Mouse (Mus musculus) layer of hippocampus, postnatal 36 days (tissue): ENCODE measurements around the gene Grpel1. TPM values are rescaled to one million over a fixed set of nuclear protein-coding genes. Genes with fewer than 3 reads are reported as not detected.

Experiments used
- DNase-seq, 2 experiments: peaks; one replicate each; pipeline ENCODE4 v3.0.0; 2022
- total RNA-seq, 2 experiments: library from RNA; stranded (reverse); gene quantifications; 2 replicates each; pipeline ENCODE4 v1.2.3; 2021

Gene Grpel1
- total RNA-seq = 10 to 100 TPM; 21.6 to 22.8 TPM

DNA sequence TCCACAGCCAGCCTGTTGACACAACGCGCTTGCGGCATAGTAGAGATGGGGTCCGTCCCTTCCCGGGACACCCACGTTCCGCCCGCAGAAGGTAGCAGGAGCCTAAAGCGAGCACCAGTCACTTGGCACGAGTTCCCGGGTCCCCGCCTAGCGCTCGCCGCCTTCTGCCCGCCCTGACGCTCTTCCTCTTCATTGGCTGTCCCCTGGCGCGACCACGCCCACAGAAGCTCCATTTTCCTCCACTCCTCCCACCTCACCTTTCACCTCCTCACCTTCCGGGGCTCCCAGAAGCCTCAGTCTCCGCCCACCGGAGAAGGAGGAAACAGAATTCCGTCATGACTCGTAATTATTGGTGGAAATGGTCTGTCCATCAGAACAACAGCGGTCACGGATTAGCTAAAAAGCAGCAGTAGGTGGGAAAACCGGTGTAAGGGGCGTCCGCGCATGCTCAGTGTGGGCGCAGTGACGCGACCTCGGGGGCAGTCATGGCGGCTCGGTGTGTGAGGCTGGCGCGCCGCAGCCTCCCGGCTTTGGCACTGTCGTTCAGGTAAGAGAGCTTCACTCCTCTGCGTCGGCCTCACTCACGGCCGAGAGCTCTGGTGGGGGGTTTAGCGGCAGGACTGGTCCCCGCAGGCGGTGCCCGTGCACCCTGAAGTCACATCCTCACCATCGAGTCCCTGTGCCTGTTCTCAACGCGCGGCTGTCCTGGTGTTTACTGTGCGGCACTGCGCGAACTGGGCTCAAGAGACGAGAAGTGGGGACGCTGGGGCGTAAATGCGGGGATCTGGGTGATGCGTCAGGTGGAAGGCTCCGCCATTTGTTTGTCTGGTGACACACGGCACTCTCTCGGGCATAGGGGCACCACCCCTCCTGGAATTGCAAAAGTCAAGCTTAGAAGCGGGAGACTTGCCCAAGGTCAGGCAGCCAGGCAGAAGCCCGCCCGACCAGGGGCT lies at the start of gene Grpel1:
Gene Grpel1, plus strand, starts transcription at position 290 of the 953 bp plus-strand sequence.
- DNase-seq = peak; percentile 97 to 98

DNA sequence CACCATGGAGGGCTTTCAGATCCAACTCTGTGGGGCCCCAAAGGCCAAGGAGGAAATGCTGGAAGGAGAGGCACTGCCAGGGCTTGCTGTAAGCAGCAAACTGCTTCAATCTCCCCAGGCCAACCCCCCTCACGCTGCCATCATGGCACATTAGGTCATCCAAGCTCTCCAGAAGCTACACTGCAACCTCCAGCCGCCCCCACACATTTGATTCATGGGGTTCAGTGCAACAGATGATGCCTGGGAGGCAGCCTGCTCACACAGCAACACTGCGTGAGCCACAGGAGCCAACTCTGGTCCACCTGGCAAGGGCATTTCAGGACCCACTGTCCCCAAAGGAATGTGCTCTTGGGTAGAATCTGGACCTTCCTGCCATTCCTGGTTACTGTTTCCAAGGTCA lies 44.9 kb upstream of the Grpel1 start:
- DNase-seq = no peak

DNA sequence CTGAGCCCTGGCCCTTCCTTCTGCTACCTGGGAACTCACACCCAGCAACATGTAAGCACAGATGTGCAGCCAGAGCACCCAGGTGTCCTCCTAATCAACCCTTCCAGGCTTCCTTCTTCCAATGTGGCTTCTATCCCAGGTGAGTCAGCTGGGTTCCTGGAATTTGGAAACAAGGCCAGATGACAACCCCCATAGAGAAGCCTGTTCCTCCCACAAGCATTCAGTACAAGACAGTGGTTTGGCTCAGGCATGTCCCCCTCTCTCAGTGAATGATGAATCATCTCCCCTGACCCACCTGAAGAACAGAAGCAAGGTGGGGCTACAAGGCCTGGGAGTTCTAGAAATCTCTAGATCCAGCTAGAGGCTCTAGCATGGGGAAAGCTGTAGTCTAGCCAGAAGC lies 42.1 kb upstream of the Grpel1 start:
- DNase-seq = no peak

DNA sequence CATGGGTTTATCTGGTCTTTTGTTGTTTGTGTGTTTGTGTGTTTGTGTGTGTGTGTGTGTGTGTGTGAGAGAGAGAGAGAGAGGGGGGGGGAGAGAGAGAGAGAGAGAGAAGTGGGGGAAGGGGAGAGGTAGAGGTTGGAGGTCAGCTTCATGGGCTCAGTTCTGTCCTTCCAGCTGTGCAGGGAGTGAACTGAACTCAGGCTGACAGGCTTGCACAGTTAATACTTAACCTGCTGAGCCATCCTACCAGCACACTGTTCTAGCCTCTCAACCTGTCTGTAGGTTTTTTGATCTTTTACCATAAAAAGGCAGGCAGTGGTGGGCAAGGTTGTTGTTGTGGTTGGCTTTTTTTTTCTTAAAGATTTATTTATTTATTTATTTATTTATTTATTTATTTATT lies 40.1 kb upstream of the Grpel1 start:
- no peak for DNase-seq

DNA sequence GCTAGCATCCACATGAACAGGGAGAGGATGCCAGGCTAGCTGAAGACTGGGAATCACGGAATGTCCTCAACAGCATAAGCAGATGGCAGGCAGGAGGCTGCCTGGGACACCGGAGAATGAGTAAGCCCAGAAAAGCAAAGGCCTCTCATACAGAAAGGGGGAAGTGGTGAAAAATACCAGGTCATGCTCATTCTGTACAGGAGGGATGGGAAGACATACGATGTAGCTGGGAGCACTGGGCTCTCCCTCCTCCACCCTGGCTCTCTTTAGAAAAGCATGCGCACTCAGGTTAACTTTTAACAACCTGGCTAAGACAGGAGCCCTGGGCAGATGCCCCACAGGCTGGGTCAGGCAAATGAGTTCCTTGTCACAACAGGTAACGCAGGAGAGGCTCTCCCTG lies 38.4 kb upstream of the Grpel1 start:
- peak; percentile 67 to 71 for DNase-seq

DNA sequence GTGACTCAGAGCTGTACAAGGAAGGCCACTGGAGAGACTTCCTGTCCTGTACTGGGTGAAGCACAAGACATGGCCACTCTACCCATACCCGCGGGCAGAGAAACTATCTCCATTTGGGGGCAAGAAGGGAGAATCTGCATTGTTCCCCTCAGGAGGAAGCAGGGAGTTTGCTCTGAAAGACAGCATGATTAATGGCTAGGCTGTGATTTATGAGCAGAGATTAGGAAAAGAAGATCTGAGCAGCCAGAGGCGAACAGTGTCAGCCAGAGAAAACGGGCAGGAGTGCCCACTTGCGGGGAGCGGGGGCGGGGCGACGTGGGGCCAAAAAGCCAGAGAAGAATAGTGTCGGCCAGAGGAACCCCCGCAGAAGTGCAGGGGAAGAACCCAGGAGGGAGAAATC lies 37.0 kb upstream of the Grpel1 start:
- DNase-seq = no peak

DNA sequence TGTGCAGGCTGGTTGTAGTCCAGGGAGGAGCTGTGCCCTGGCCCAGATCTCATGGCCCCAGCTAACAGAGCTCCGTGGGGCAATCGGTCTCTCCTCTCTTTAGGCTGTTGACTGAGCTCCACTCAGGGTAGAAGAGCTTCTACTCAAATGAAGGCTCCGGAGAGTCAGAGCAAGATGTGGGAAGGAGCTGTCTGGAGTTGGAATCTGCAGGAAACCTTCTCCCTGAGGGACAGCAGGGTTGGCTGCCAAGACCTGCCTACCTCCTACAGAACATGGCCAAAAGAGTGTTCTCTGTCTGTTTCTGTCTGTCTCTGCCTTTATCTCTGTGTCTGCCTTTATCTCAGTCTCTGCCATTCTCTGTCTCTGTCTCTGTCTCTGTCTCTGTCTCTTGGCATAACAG lies 35.2 kb upstream of the Grpel1 start:
- DNase-seq = no peak

DNA sequence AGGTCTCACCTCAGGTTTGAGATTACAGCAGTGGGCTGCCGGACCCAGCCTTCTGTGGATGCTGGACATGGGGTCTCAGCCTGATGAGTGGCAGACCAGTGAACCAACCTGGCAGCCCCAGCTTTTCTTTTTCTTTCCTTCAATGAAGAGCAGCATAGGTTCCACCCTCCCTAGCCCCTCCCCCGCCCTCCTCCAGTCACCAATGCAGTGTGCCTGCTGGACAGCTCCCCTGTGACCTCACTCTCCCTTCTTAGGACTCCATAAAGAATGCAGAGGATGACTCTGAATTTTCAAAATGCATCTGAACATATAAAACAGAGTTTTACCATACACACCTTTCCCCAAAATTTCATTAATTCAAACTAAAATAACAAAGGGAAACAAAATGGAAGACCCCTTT lies 33.1 kb upstream of the Grpel1 start:
- no peak for DNase-seq

DNA sequence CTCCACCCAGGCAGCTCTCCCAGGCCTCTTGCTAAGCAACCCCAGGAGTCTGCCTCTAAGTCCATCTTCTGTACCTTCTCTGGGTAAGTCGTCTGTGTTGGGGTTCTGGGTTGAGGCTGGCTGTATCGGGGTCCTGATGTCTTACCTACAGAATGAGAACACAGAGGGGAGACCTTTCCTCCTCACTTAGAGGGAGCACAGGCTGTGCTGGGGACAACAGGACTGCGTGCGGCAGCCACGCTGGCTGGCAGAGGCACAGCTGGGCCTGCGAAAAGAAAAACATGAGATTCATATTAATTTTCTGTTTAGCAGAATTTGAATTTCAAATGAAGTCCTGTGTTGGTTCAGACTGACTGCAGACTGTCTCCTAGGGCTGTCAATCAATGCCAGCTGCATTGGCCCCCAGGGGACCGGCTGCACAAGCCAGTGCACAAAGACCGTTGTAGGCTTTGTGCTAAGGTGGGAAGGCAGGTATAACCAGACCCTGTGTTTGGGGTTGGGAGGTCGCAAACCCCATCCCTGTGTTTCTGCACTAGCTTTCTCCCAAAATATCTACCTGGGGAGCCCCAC lies 30.3 kb upstream of the Grpel1 start:
- no peak for DNase-seq

DNA sequence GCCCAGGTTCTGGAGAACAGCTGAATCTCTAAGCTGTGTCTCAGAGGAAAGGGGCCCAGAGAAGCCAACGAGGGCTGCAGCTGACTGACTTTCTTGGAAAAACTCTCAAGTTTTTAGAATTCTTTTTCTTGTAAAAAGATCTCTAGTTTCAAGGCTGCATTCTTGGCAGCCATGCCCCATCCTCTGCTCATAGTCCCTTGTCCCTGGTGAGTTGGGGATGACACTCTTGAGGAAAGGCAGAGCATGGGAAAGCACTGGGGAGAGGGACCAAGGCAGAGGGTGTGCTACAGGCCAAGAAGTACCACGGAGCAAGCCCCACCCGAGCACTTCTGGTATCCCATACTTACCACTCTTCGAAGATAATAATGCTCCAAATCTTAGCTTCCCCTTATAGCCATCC lies 27.9 kb upstream of the Grpel1 start:
- no peak for DNase-seq

DNA sequence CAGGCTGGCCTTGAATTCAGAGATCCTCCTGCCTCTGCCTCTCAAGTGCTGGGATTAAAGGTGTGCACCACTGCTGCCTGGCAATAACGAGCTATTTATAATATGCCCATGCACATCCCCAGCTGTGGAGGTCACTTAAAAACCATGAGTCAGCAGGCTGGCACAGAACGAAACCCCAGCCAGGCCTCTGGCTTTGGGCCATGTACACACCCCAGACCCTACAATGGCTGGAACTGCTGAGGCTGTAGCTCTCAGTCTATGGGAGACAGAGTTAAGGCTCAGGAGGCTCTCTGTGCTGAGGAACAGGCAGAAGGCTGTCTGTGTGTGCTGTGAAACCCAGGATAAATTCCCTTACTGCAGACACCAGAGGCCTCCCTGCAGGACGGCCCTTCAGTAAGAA lies 24.1 kb upstream of the Grpel1 start:
- DNase-seq = no peak

DNA sequence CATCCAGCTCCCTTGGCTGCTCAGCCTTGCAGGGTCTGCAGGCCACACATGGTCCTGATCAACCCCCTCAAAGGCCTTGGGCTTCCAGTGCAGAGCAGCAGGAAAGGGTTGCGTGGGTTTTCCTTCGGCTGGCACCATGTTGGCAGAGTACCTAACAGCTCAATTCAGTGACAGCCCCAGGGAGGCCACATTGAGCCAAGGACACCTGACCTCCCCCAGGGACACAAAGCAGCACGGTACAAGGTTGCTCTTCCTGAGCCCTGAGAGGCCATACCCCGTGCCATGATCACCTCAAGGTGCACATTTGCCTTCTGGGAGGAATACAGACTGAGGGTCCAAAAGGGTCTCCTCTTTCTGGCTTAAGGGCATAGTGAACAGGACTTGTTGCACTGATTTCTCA lies 20.2 kb upstream of the Grpel1 start:
- no peak for DNase-seq

DNA sequence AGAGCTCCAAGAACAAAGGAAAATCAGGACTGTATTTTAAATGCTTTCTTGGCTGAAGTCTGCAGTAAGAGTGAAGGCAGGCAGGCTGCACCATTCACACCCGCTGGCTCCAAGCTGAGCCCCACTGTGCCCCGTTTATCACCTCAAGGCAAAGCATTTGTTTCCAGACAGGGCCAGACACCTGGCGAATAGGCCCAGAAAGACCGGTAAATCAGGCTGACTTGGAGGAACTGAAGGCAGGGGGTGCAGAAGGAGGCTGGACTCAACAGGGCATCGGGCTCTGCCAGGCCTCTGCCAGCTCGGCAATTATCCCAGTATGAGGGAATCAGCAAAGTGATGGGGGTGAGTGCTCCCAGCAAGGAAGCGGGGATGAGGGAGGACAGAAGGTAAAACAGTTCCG lies 19.8 kb upstream of the Grpel1 start:
- no peak for DNase-seq

DNA sequence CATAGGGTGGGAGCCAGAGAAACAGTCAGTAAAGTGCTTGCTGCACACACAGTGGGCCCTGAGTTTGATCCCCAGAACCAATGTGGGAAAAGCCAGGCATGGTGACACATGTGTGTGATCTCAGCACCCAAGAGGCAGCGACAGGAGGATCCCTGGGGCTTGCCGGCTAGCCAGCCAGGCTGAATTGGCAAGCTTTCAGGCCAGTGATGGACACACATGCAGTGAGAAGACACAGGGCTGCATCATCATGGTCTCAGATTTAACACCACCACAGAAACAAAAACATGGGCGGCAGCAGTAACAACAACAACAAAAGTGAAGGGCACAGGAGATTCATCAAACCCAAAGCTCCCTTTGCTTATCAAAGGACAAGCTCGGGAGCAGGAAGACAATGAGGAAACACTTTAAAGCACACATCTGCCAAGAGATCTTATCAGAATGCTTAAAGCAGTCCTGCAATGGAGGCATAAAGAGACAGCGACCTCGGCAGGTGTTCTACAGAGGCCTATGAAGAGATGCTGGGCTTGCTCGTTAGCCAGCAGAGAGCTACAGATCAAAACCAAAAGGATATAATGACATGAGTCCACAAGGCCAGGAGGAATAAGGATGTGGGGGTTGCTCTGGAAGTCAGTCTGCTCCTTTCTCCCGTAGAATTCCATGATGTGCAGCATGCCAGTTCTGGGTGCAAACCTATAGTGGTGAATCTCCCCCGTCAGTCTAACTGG lies 18.5 kb upstream of the Grpel1 start:
- DNase-seq = no peak

DNA sequence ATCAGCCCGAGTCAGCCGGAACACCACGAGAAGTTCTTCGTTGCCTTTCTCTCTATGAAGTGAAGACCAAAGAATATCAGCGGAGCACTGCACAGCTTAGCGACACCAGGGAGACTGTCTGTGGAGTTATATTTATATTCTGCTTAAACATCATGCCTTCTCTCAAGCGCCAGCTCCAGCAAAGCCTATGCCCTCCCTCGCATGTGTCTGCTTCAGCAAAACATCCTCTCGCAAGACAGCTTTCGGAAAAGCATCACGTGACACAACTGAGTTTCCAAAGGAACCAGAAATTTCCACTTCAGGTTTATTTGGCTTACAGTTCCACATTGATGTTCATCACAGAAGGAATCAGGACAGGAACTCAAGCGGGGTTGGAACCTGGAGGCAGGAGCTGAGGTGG lies 16.9 kb upstream of the Grpel1 start:
- DNase-seq = no peak

DNA sequence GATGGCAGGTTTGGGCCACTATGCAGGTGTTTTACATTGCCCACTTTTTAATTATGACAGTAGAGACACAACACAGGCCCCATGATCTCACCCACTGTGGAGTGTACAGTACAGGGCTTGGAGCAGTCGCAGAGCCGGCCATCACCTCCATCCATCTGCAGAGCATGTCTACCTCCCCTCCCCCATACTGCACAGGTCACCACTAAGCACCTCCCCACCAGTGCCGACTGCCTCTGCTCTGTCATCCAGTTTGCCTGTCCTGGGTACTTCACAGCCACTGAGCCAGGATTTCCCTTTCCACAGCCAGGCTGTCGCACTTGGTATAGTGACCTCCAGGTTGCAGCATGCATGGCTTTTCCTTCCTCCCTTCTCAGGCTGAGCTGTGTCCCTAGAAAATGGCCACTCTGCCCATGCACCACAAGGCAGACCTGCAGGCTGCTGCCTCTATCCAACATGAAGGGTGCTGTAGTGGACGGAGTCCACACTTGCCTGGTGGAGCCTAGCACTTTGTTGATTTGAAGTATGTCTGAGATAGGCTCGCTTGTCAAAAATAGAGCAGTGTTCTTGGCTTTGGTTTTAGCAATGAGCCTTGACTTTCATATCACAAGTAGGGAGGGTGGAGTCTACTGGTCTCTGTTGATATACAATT lies 15.0 kb upstream of the Grpel1 start:
- DNase-seq = no peak

DNA sequence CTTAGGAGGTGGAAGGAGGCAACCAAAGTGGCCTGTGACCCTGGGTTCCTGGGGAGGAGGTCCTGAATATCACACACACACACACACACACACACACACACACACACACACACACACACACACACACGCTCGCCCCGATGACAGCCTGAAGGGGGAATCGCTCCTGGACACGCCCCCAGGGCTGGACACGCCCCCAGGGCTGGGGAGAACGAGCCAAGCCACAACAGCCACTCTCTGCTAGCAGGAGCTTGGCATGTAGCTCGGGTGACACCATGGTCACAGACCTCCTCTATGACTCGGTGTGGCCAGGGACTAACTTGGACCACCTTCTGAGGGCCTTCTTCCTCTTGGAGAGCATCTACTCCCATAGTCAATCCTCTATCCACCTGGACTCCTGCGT lies 13.7 kb upstream of the Grpel1 start:
- no peak for DNase-seq

DNA sequence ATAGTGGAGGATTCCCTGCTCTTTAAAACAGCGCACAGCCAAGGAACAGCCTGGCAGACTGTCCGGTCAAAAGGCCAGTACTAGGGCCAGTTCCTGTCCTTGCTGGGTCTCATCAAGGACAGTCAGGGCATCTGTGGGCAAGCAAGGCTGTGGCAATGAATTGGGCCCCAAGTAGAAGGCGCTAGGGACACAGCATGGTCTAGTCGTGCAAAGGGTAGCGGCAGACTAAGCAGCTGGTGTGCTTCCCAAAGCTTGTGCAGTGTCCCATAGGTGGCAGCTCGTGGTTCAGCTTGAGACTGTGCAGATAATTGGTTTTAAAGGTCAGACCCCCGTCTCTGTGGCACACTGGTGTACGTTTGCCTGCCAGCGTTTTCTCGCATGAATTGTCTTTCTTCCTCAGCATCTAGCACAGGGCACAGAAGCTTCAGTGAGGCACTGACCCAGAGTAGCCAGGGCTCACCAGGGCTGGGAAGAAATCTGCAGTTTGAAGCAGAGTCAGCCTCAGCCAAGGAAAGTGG lies 12.9 kb upstream of the Grpel1 start:
- no peak for DNase-seq

DNA sequence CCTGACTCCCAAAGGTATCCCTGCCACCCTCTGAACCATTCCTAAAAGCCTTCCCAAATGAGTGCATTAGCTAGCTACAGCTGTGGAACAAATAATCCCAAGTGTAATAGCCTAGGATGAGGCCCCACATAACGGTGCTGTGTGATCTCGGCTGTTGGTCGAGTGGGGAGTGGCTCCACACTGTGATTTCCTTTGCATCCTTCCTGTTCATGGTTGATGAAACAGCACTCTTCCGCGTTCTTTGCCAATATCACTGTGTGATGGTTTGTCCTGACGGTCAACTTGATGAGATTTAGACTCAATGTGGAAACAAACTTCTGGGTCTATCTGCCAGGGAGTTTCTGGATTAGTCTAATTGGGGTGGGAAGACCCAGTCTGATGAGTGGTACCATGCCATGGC lies 12.0 kb upstream of the Grpel1 start:
- no peak for DNase-seq

DNA sequence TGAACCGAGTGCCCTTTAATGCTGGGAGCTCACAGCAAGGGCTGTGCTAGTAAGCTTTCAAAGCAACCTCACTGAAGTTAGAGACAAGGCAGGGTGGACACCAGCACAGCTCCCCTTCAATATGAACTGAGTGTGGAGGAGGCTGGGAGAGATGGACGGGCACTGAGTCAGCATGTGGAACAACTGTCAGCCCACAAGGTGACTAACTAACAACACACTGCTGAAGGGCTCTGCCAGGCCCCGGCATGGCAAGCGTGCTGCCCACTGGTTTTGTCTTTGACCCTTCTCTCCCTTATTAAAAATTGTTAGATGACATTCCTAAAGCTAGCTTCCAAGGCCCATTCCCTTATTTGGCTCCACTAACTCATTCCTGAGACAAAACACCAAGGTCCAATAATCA lies 7.1 kb upstream of the Grpel1 start:
- DNase-seq = no peak

DNA sequence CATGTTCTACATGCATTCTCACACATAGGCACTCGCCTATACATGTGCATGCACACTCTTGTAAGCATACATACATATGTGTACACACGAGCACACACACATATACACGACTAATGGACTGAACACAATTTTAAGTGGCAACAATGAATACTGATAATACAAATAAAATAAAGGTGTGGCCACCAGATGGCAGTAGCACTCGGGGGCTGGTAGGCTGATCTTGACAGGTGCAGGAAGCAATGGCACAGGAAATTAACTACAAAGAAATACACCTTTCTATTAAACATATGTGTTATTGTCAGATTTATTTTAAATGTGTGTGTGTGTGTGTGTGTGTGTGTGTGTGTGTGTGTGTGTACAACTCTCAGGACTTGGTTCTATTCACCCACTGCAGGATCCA lies 5.9 kb upstream of the Grpel1 start:
- DNase-seq = no peak

DNA sequence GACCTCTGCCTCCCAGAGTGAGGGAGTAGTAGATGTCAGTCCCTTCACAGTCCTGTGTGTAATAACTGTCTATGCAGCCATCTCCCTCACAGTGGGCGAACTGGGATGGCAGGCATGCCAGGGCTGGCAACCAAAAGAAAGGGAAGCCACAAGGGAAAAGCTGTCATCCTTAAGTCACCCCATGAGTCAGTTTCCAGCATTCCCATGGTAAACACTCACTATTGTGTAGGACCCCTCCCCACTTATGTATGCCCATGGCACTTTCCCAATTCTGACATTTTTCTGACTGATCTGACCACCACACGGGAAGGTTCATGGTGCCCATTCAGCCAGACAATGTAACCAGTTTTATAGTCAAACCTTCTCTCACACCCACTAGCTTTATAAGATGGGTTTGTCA lies 4.1 kb upstream of the Grpel1 start:
- DNase-seq = no peak

DNA sequence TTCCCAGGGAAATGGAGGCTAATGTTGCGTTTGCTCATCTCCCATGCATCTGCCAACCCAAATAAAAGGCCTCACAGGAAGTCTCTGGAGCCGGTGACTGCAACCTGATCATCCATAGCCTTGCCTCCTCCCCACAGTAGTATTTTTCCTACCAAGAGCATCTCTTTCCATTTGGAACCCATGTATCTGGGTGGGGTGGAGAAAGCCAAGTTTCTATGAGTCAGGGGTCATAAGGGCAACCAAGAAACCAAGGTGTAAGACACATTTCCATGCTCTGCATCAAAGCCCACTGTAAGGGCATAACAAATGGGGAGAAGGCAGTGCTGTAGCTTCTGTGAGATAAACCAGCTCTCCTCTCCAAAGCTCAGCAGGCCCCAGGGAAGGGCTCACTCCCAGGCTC lies 3.6 kb upstream of the Grpel1 start:
- no peak for DNase-seq
